Mouse (Mus musculus) CH12.LX (cell line): ENCODE data around the gene Dnm1. TPM values are rescaled to one million over a fixed set of nuclear protein-coding genes. Genes with fewer than 3 reads are reported as not detected.
A peak's percentile ranks its signal among the peaks of the same experiment; 100 is the strongest.

ENCODE experiments used
- DNase-seq: peaks from one replicate; pipeline ENCODE4 v3.0.0-alpha.2; 2013; ENCODE audit errors: extremely low read depth
- H3K27ac ChIP-seq: 2 replicates; pipeline ENCODE4 v1.5.1; 2012; ENCODE audit warnings: low read depth, mild to moderate bottlenecking, control low read depth, moderate library complexity; ENCODE audit not compliant: insufficient read depth
- H3K27me3 ChIP-seq: replicated peaks from 2 replicates; pipeline ENCODE3; 2012; ENCODE audit warnings: inconsistent platforms
- H3K36me3 ChIP-seq, 2 experiments: replicated peaks in 1 of 2; 2 replicates each; pipeline versions ENCODE3 to v1.6.1; 2012; ENCODE audit warnings: inconsistent platforms in 1 of 2, low read length in 1 of 2, mild to moderate bottlenecking in 1 of 2, mixed read lengths in 1 of 2, moderate library complexity in 1 of 2; ENCODE audit not compliant: control insufficient read depth in 1 of 2, insufficient read depth in 1 of 2
- H3K4me1 ChIP-seq, 2 experiments: 2 replicates each; pipeline ENCODE4 v1.6.1; 2012; ENCODE audit warnings: inconsistent platforms in 1 of 2, moderate library complexity in 1 of 2; ENCODE audit not compliant: insufficient read depth in 2 of 2, control insufficient read depth in 1 of 2
- H3K4me2 ChIP-seq: 2 replicates; pipeline ENCODE4 v1.6.1; 2012; ENCODE audit warnings: low read depth, mild to moderate bottlenecking, control low read depth; ENCODE audit not compliant: poor library complexity, insufficient read depth, severe bottlenecking
- H3K4me3 ChIP-seq, 3 experiments: fragments of 150-350 bp in 1 of 3; sonication (generic) in 1 of 3; replicated peaks in 1 of 3; 2 replicates each; pipeline versions ENCODE3 to v1.5.1; 2011 to 2012; ENCODE audit warnings: low read depth in 2 of 3, low read length in 2 of 3, mild to moderate bottlenecking in 2 of 3, moderate library complexity in 2 of 3, control low read depth in 1 of 3, improper control_type of control experiment in 1 of 3, inconsistent platforms in 1 of 3, mixed read lengths in 1 of 3; ENCODE audit not compliant: poor library complexity in 1 of 3
- H3K79me2 ChIP-seq: replicated peaks from 2 replicates; pipeline ENCODE4 v1.6.1; 2012; ENCODE audit warnings: mild to moderate bottlenecking, moderate library complexity; ENCODE audit not compliant: control insufficient read depth, poor library complexity, insufficient read depth, severe bottlenecking; ENCODE audit errors: extremely low read depth
- H3K9ac ChIP-seq: 2 replicates; pipeline ENCODE4 v1.6.1; 2012; ENCODE audit warnings: low read depth, mild to moderate bottlenecking, control low read depth, moderate library complexity; ENCODE audit not compliant: insufficient read depth
- H3K9me3 ChIP-seq: replicated peaks from 2 replicates; pipeline ENCODE3; 2012; ENCODE audit warnings: low read length, inconsistent platforms, mixed read lengths
- BHLHE40 ChIP-seq: IDR thresholded peaks from 2 replicates; pipeline ENCODE4 v1.6.1; 2011; ENCODE audit warnings: mild to moderate bottlenecking, low read depth, low read length, improper control_type of control experiment
- CHD1 ChIP-seq: IDR thresholded peaks from 2 replicates; pipeline ENCODE4 v1.6.1; 2012; ENCODE audit warnings: low read depth, low read length, improper control_type of control experiment, inconsistent platforms
- CHD2 ChIP-seq: IDR thresholded peaks from 2 replicates; pipeline ENCODE4 v1.6.1; 2011; ENCODE audit warnings: low read length, improper control_type of control experiment
- ELF1 ChIP-seq: IDR thresholded peaks from 2 replicates; pipeline ENCODE4 v1.6.1; 2014; ENCODE audit warnings: low read depth, mild to moderate bottlenecking, inconsistent platforms, low read length, improper control_type of control experiment
- EP300 ChIP-seq: IDR thresholded peaks from 2 replicates; pipeline ENCODE4 v1.6.1; 2011; ENCODE audit warnings: low read length, improper control_type of control experiment
- ETS1 ChIP-seq: conservative IDR thresholded peaks from 2 replicates; pipeline ENCODE4 v1.6.1; 2012; ENCODE audit warnings: low read depth, mild to moderate bottlenecking, inconsistent platforms, low read length, improper control_type of control experiment, moderate library complexity
- GABPA ChIP-seq: IDR thresholded peaks from 2 replicates; pipeline ENCODE4 v1.6.1; 2012; ENCODE audit warnings: low read depth, low read length, improper control_type of control experiment, inconsistent platforms; ENCODE audit not compliant: insufficient replicate concordance
- HCFC1 ChIP-seq: IDR thresholded peaks from 2 replicates; pipeline ENCODE4 v1.6.1; 2012; ENCODE audit warnings: low read depth, mild to moderate bottlenecking, inconsistent platforms, low read length, improper control_type of control experiment
- IRF4 ChIP-seq: IDR thresholded peaks from 2 replicates; pipeline ENCODE4 v1.6.1; 2014; ENCODE audit warnings: low read depth, mild to moderate bottlenecking, inconsistent platforms, low read length, improper control_type of control experiment
- JUN ChIP-seq: IDR thresholded peaks from 2 replicates; pipeline ENCODE4 v1.6.1; 2011; ENCODE audit warnings: low read depth, mild to moderate bottlenecking, low read length, improper control_type of control experiment, moderate library complexity; ENCODE audit not compliant: insufficient read depth
- JUND ChIP-seq: conservative IDR thresholded peaks from 2 replicates; pipeline ENCODE4 v1.6.1; 2011; ENCODE audit warnings: low read depth, low read length, improper control_type of control experiment
- MAFK ChIP-seq: IDR thresholded peaks from 2 replicates; pipeline ENCODE4 v1.6.1; 2011; ENCODE audit warnings: low read length, improper control_type of control experiment; ENCODE audit not compliant: insufficient replicate concordance
- MAX ChIP-seq: IDR thresholded peaks from 2 replicates; pipeline ENCODE4 v1.6.1; 2011; ENCODE audit warnings: low read length, improper control_type of control experiment
- MAZ ChIP-seq: IDR thresholded peaks from 2 replicates; pipeline ENCODE4 v1.6.1; 2012; ENCODE audit warnings: low read depth, mild to moderate bottlenecking, inconsistent platforms, low read length, improper control_type of control experiment, moderate library complexity
- MEF2A ChIP-seq: IDR thresholded peaks from 2 replicates; pipeline ENCODE4 v1.6.1; 2014; ENCODE audit warnings: low read depth, mild to moderate bottlenecking, inconsistent platforms, low read length, improper control_type of control experiment, borderline replicate concordance
- MXI1 ChIP-seq: IDR thresholded peaks from 2 replicates; pipeline ENCODE4 v1.6.1; 2011; ENCODE audit warnings: mild to moderate bottlenecking, low read depth, low read length, improper control_type of control experiment
- MYC ChIP-seq: IDR thresholded peaks from 2 replicates; pipeline ENCODE4 v1.6.1; 2011; ENCODE audit warnings: low read depth, mild to moderate bottlenecking, improper control_type of control experiment, low read length
- NRF1 ChIP-seq: IDR thresholded peaks from 2 replicates; pipeline ENCODE4 v1.6.1; 2014; ENCODE audit warnings: low read depth, mild to moderate bottlenecking, inconsistent platforms, low read length, improper control_type of control experiment, moderate library complexity
- PAX5 ChIP-seq: IDR thresholded peaks from 2 replicates; pipeline ENCODE4 v1.6.1; 2012; ENCODE audit warnings: low read length, inconsistent platforms, mixed read lengths
- POLR2A ChIP-seq: IDR thresholded peaks from 2 replicates; pipeline ENCODE4 v1.6.1; 2011; ENCODE audit warnings: low read depth, mild to moderate bottlenecking, improper control_type of control experiment, low read length
- POLR2AphosphoS2 ChIP-seq: IDR thresholded peaks from 2 replicates; pipeline ENCODE4 v1.6.1; 2011; ENCODE audit warnings: low read depth, low read length, improper control_type of control experiment
- RAD21 ChIP-seq: IDR thresholded peaks from 2 replicates; pipeline ENCODE4 v1.6.1; 2011; ENCODE audit warnings: low read depth, mild to moderate bottlenecking, low read length, improper control_type of control experiment, moderate library complexity
- RCOR1 ChIP-seq: conservative IDR thresholded peaks from 2 replicates; pipeline ENCODE4 v1.6.1; 2012; ENCODE audit warnings: low read depth, mild to moderate bottlenecking, inconsistent platforms, low read length, improper control_type of control experiment
- SIN3A ChIP-seq: IDR thresholded peaks from 2 replicates; pipeline ENCODE4 v1.6.1; 2012; ENCODE audit warnings: low read length, improper control_type of control experiment, inconsistent platforms
- SMC3 ChIP-seq: IDR thresholded peaks from 2 replicates; pipeline ENCODE4 v1.6.1; 2011; ENCODE audit warnings: low read depth, low read length, improper control_type of control experiment
- TCF12 ChIP-seq: IDR thresholded peaks from 2 replicates; pipeline ENCODE4 v1.6.1; 2014; ENCODE audit warnings: low read depth, mild to moderate bottlenecking, inconsistent platforms, low read length, improper control_type of control experiment
- UBTF ChIP-seq: IDR thresholded peaks from 2 replicates; pipeline ENCODE4 v1.6.1; 2012; ENCODE audit warnings: low read depth, mild to moderate bottlenecking, inconsistent platforms, low read length, improper control_type of control experiment, moderate library complexity
- USF1 ChIP-seq: IDR thresholded peaks from 2 replicates; pipeline ENCODE4 v1.6.1; 2014; ENCODE audit warnings: low read depth, mild to moderate bottlenecking, inconsistent platforms, low read length, improper control_type of control experiment
- ZKSCAN1 ChIP-seq: IDR thresholded peaks from 2 replicates; pipeline ENCODE4 v1.6.1; 2012; ENCODE audit warnings: low read depth, inconsistent platforms, low read length, improper control_type of control experiment, borderline replicate concordance
- ZMIZ1 ChIP-seq: IDR thresholded peaks from 2 replicates; pipeline ENCODE4 v1.6.1; 2012; ENCODE audit warnings: low read depth, mild to moderate bottlenecking, inconsistent platforms, low read length, improper control_type of control experiment
- ZNF384 ChIP-seq: IDR thresholded peaks from 2 replicates; pipeline ENCODE4 v1.6.1; 2012; ENCODE audit warnings: low read depth, low read length, improper control_type of control experiment, inconsistent platforms
- dilution Hi-C: fragments of 300-500 bp; cut with MboI; formaldehyde crosslinking; loops from 2 replicates; pipeline ENCODE4 v1.14.3; 2020; ENCODE audit warnings: low sequenced_read_pairs; ENCODE audit not compliant: extremely low pct_unique_long_range_greater_than_20kb, extremely low pct_ligation_motif_present
- in situ Hi-C: fragments of 300-500 bp; cut with MboI; formaldehyde crosslinking; loops from 3 replicates; pipeline ENCODE4 v1.14.3; 2019; ENCODE audit warnings: low sequenced_read_pairs, low pct_ligation_motif_present, low pct_unique_long_range_greater_than_20kb, mixed read lengths
- polyA plus RNA-seq: library from polyadenylated mRNA; unstranded; fragments of >175 nt; gene quantifications from 2 replicates; pipeline ENCODE4 v1.2.1, GENCODE M21; 2012; ENCODE audit warnings: low read depth; ENCODE audit not compliant: insufficient read length
- total RNA-seq, 2 experiments: library from RNA; depleted of rRNA; stranded (reverse); fragments of 300-350 nt in 1 of 2; fragments of >200 nt in 1 of 2; gene quantifications; 2 replicates each; pipeline ENCODE4 v1.2.3; 2012 to 2014

The Dnm1 gene
- total and polyA plus RNA-seq, 3 experiments: 0.25 TPM; not detected in 2

GRCm38 (mm10) chr2:32382689-32383088, 29.6 kb upstream of the Dnm1 start:
- in situ Hi-C loops: no loop called here
- no peak overlapping the region for H3K4me2 ChIP-seq
- H3K79me2 ChIP-seq: no peaks in the 10 kb centered on the region

GRCm38 (mm10) chr2:32381775-32382223, 28.7 kb upstream of the Dnm1 start, which contains the start of gene 1110008P14Rik:
Gene 1110008P14Rik, minus strand, starts transcription at chr2:32381938.
- Histone ChIP-seq H3K27ac (no peak within 1 kb of the TSS), H3K79me2 (no peaks in the 10 kb centered on the region), H3K4me3 (peak within 1 kb of the TSS; percentile 58 to 71 (median 67)), H3K9me3 (no peaks in the 10 kb centered on the region), H3K27me3 (peaks cover 48% of the 10 kb centered on the region), H3K4me2 (peak within 1 kb of the TSS; percentile 71), H3K9ac (peak within 1 kb of the TSS; percentile 69), H3K4me1 (peaks cover 5 to 15% of the 10 kb centered on the region in 2 experiments), H3K36me3 (peaks cover 28 to 38% of the 10 kb centered on the region in 2 experiments)
- in situ Hi-C loops: no loop called here
- dilution Hi-C loops: no loop called here
- DNase-seq: peak; percentile 94
- TF ChIP-seq BHLHE40: no peak
- TF ChIP-seq EP300: no peak
- peak; percentile 97 for TF ChIP-seq SIN3A
- no peak for TF ChIP-seq MAFK
- TF ChIP-seq SMC3: no peak
- TF ChIP-seq ZKSCAN1: no peak
- TF ChIP-seq IRF4: no peak
- no peak for TF ChIP-seq ZNF384
- peak; percentile 73 for TF ChIP-seq NRF1
- TF ChIP-seq GABPA: no peak
- TF ChIP-seq RCOR1: no peak
- TF ChIP-seq CHD2: no peak
- no peak for TF ChIP-seq ZMIZ1
- peak; percentile 76; the same call in 1 of the 2 replicates for TF ChIP-seq MAX
- TF ChIP-seq PAX5: no peak
- no peak for TF ChIP-seq JUND
- no peak for TF ChIP-seq CHD1
- no peak for TF ChIP-seq POLR2AphosphoS2
- 0 out of 2 replicates have a peak, but pooled peaks have one; percentile 36 for TF ChIP-seq TCF12
- TF ChIP-seq MEF2A: no peak; the same call in 1 of the 2 replicates
- peak; percentile 82 for TF ChIP-seq MXI1
- TF ChIP-seq JUN: no peak
- peak; percentile 82 for TF ChIP-seq ELF1
- peak; percentile 72 for TF ChIP-seq HCFC1
- TF ChIP-seq UBTF: no peak
- TF ChIP-seq POLR2A: peak; percentile 71
- no peak for TF ChIP-seq MAZ
- no peak for TF ChIP-seq RAD21
- TF ChIP-seq MYC: no peak
- TF ChIP-seq USF1: no peak

More at GRCm38 (mm10) chr2:32382689-32383088, 29.6 kb upstream of the Dnm1 start:
- no peak for DNase-seq
- no peak overlapping the region for H3K4me3 ChIP-seq
- TF ChIP-seq ETS1 (no peak), MXI1 (no peak), TCF12 (no peak), ZMIZ1 (no peak), CHD2 (no peak), SMC3 (no peak), MAFK (no peak), JUN (no peak), ZKSCAN1 (no peak), MAZ (no peak), RAD21 (no peak)
- H3K9ac ChIP-seq: no peak overlapping the region
- peaks cover 19 to 29% of the 10 kb centered on the region in 2 experiments for H3K36me3 ChIP-seq
- H3K9me3 ChIP-seq: no peaks in the 10 kb centered on the region
- H3K27me3 ChIP-seq: peaks cover 56% of the 10 kb centered on the region
- no peak overlapping the region for H3K27ac ChIP-seq
- peaks cover 5 to 15% of the 10 kb centered on the region in 2 experiments for H3K4me1 ChIP-seq
- dilution Hi-C loops: no loop called here
